Mouse (Mus musculus) liver, embryonic 13.5 days (tissue): ENCODE results near the gene Zfp318. TPM values are rescaled to one million over a fixed set of nuclear protein-coding genes. Genes with fewer than 3 reads are reported as not detected.

ENCODE experiments used
- ATAC-seq: fragments of 200-750 bp; cut with Nextera tagmentation; 2 replicates; pipeline ENCODE4 v1.8.0; 2017; ENCODE audit warnings: low read depth, mild to moderate bottlenecking, moderate number of reproducible peaks, moderate library complexity
- DNase-seq: peaks from one replicate; pipeline ENCODE4 v3.0.0; 2022
- H3K27ac ChIP-seq: fragments of 300-500 bp; sonication (generic); 2 replicates; pipeline ENCODE4 v1.5.1; 2015; ENCODE audit warnings: moderate library complexity, mild to moderate bottlenecking, inconsistent platforms
- H3K27me3 ChIP-seq: fragments of 300-500 bp; sonication (generic); 2 replicates; pipeline ENCODE4 v1.6.1; 2015; ENCODE audit warnings: mild to moderate bottlenecking, inconsistent platforms
- H3K36me3 ChIP-seq: fragments of 300-500 bp; sonication (generic); 2 replicates; pipeline ENCODE4 v1.6.1; 2015; ENCODE audit warnings: mild to moderate bottlenecking, inconsistent platforms
- H3K4me1 ChIP-seq: fragments of 300-500 bp; sonication (generic); replicated peaks from 2 replicates; pipeline ENCODE4 v1.6.1; 2015; ENCODE audit warnings: inconsistent platforms
- H3K4me2 ChIP-seq: fragments of 300-500 bp; sonication (generic); 2 replicates; pipeline ENCODE4 v1.6.1; 2015; ENCODE audit warnings: inconsistent platforms, mild to moderate bottlenecking, moderate library complexity
- H3K4me3 ChIP-seq: fragments of 300-500 bp; sonication (generic); replicated peaks from 2 replicates; pipeline ENCODE4 v1.5.1; 2015; ENCODE audit warnings: mild to moderate bottlenecking, inconsistent platforms
- H3K9ac ChIP-seq: fragments of 300-500 bp; sonication (generic); 2 replicates; pipeline ENCODE4 v1.6.1; 2015; ENCODE audit warnings: mild to moderate bottlenecking, inconsistent platforms
- H3K9me3 ChIP-seq: fragments of 300-500 bp; sonication (generic); replicated peaks from 2 replicates; pipeline ENCODE4 v1.6.1; 2016; ENCODE audit warnings: inconsistent platforms
- WGBS: fragments of 180-500 bp; shearing (Covaris S2); methylation state at CpG from one replicate; pipeline ENCODE4 v1.1.7; 2015; ENCODE audit not compliant: insufficient replicate concordance; 5-methylcytosine and 5-hydroxymethylcytosine counted together
- polyA plus RNA-seq: library from polyadenylated mRNA; unstranded; fragments of >200 nt; fragmentation: Nextera tagmentation; extraction: Ambion mirVana; gene quantifications from 2 replicates; pipeline ENCODE4 v1.2.1, GENCODE M21; 2015

The Zfp318 gene
- polyA plus RNA-seq, 1 experiment from 2014 or later, result 1.4 TPM

DNA sequence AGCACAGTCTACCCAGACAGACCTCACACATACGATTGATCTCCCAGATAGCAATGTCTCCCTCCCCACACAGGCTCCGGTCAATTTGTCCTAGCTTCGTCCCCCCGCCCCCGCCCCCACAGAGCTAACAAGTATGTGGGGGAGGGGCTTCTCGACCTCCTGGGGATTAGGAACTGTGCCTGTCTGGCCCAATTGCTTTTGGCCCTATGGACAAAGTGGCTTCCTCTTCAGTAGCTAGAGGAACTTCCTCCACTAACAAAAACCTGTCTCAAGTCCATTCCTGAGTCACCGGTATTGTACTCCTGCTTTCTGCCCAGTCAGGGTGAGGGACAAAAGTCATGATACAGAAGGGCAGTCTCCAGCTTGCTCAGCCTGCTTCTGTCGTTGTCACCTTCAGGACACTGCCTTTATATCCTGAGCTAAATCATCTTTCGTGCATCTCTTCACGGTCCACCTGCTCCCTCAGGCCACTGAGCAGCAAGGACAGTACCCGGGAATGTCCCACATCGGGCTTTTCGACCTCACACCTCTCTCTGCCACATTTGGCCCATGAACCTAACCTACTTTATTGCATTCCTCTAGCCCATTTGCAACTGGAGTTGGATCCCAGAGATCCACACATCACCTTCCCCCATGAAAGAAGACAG, 69.9 kb downstream of the Zfp318 start:
- no peak overlapping the region for H3K4me2 ChIP-seq
- 5% methylated on average over 13 of the region's 13 CpGs for WGBS

DNA sequence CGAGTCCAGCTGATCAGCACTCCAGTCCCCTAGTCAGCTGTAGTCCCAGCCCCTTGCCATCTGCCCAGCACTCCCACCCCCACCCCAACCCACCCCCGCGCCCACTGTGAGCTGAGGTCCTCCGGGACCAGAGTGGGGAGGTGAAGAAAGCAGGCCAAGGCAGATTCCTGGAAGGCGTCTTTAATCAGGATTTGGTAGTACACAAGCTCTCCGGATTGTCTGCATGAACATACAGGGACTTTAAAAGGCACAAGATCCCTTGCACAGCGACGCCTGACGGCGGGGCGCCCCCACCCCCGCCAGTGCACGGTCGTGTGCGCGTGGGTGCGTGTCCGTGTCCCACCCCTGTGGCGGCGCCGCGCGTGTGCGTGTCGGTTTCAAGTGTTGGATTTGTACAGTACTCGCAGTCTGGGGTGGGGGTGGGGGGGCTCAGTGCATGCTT, 70.5 kb downstream of the Zfp318 start:
- 2% methylated on average over 26 of the region's 26 CpGs for WGBS
- Histone ChIP-seq H3K4me1 (peaks cover 24% of the 10 kb centered on the region), H3K9me3 (no peaks in the 10 kb centered on the region), H3K36me3 (no peaks in the 10 kb centered on the region), H3K9ac (no peak overlapping the region), H3K27ac (no peak overlapping the region), H3K4me3 (no peak overlapping the region), H3K27me3 (peaks cover 79% of the 10 kb centered on the region), H3K4me2 (peak overlapping the region; percentile 55)
- ATAC-seq (no peak), DNase-seq (no peak)

More for the DNA sequence above, 69.9 kb downstream of the Zfp318 start:
- H3K4me3 ChIP-seq, result no peak overlapping the region
- H3K27me3 ChIP-seq, result peaks cover 74% of the 10 kb centered on the region
- no peaks in the 10 kb centered on the region for H3K9me3 ChIP-seq
- peaks cover 24% of the 10 kb centered on the region for H3K4me1 ChIP-seq
- no peaks in the 10 kb centered on the region for H3K36me3 ChIP-seq
- DNase-seq, result no peak
- no peak for ATAC-seq
- H3K9ac ChIP-seq, result no peak overlapping the region
- H3K27ac ChIP-seq, result no peak overlapping the region

DNA sequence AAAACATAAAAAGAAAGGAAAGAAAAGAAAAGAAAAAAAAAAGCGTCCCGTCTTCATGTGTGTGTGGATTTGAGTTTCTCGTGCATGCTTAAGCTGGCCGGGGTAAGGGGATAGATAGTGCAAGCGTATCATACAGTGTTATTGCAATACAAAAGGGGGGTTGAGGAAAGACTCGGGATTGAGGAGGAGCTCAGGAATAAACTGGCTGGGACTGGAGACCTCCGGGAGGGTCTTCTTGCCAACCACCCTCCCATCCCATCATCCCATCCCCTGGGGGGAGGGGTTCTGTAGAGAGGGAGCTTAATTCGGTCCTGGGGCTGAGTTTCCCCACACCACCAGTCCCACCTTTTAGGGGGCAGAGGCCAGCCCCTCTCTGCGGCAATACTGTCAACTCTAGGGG, 71.0 kb downstream of the Zfp318 start:
- H3K36me3 ChIP-seq, result no peaks in the 10 kb centered on the region
- no peak overlapping the region for H3K27ac ChIP-seq
- peak overlapping the region; percentile 55 for H3K4me2 ChIP-seq
- no peaks in the 10 kb centered on the region for H3K9me3 ChIP-seq
- H3K27me3 ChIP-seq, result peaks cover 85% of the 10 kb centered on the region
- ATAC-seq, result no peak
- H3K4me1 ChIP-seq, result peaks cover 24% of the 10 kb centered on the region
- H3K4me3 ChIP-seq, result 0 out of 2 replicates have a peak overlapping the region, but pooled peaks have one; percentile 31
- no peak overlapping the region for H3K9ac ChIP-seq
- 7% methylated on average over 9 of the region's 9 CpGs for WGBS
- no peak for DNase-seq

DNA sequence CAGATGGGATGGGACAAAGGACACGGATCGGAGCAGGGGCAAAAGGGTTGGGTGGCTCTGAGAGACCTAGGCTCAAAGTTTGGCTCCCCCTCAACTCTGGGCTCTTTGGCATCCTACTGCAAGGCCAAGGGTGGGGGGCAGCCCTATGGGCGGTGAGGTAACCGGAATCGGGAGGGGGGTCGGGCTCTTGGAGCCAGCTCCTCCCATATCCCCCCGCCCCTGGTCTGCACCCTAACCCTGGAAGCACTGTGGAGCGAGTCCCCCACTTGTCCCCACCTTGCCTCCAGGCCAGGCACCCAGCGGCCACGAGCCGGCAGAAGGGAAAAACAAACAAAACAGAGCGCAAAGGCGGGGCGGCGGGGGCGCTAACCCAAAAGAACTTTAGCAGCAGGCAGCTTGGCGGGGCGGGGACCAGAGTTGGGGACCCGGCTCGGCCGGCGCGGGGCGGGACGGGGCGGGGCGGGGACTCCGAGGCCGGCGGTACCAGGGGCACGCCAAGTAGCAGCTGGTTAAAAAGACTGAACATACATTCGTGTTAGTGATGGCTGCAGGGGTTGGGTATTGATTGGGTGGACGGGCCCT, 71.7 kb downstream of the Zfp318 start:
- no peak overlapping the region for H3K27ac ChIP-seq
- DNase-seq, result no peak
- ATAC-seq, result peak; percentile 16; the same call in 1 of the 2 replicates

DNA sequence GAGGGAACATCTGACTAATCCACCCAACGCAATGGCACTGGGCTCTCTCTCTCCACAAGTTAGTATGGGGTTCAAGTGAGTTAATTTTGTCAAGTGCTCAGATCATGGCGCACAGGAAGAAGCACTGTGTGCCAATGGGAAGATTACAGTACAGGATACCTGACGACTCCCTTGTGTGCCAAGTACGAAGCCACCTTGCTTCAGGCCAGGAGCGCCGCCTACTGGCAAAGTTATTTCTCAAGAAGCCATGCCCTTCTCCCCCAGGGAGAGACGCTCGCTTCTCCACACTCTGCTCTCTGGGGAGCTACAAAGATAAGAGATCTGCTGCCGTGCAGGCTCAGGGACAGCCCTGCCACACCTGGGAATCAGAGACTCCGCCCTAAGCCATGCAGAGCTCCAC, 74.3 kb downstream of the Zfp318 start:
- WGBS, result 8% methylated on average over 10 of the region's 10 CpGs
- no peaks in the 10 kb centered on the region for H3K9me3 ChIP-seq
- ATAC-seq (no peak), DNase-seq (peak; percentile 22)
- peaks cover 32% of the 10 kb centered on the region for H3K4me1 ChIP-seq
- H3K9ac ChIP-seq, result no peak overlapping the region
- no peak overlapping the region for H3K4me3 ChIP-seq
- H3K27ac ChIP-seq, result no peak overlapping the region
- no peaks in the 10 kb centered on the region for H3K36me3 ChIP-seq
- H3K4me2 ChIP-seq, result no peak overlapping the region
- H3K27me3 ChIP-seq, result peaks cover 95% of the 10 kb centered on the region

More for the DNA sequence above, 71.7 kb downstream of the Zfp318 start:
- Histone ChIP-seq H3K36me3 (no peaks in the 10 kb centered on the region), H3K4me2 (peak overlapping the region; percentile 55), H3K4me3 (peak overlapping the region; percentile 31), H3K27me3 (peaks cover 91% of the 10 kb centered on the region), H3K9me3 (no peaks in the 10 kb centered on the region), H3K4me1 (peaks cover 24% of the 10 kb centered on the region), H3K9ac (no peak overlapping the region)
- 2% methylated on average over 33 of the region's 33 CpGs for WGBS

DNA sequence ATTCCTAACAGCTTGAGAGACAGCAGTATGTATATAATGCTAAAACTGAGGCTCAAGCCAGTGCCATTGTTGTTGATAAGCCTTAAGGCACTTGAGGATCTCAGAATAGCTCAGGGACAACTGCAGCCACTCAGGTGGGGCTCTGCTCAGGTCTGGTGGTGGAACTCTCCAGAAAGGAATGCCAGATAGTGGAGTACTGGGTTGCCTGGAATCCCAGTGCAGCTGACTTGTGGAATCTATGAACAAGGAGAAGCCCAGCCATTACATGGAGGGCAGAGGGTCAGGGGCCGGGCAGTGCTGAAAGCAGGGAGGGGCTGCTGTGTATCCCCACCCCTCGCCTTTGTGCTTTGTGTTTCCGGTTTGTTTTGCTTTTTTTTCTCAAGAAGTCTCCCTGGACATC, 74.9 kb downstream of the Zfp318 start:
- Histone ChIP-seq H3K9ac (no peak overlapping the region), H3K9me3 (no peaks in the 10 kb centered on the region), H3K27me3 (peaks cover 89% of the 10 kb centered on the region), H3K4me2 (no peak overlapping the region), H3K4me3 (no peak overlapping the region), H3K36me3 (no peaks in the 10 kb centered on the region), H3K4me1 (peaks cover 29% of the 10 kb centered on the region), H3K27ac (no peak overlapping the region)
- no peak for ATAC-seq
- 39% methylated on average over 3 of the region's 3 CpGs for WGBS
- no peak for DNase-seq

DNA sequence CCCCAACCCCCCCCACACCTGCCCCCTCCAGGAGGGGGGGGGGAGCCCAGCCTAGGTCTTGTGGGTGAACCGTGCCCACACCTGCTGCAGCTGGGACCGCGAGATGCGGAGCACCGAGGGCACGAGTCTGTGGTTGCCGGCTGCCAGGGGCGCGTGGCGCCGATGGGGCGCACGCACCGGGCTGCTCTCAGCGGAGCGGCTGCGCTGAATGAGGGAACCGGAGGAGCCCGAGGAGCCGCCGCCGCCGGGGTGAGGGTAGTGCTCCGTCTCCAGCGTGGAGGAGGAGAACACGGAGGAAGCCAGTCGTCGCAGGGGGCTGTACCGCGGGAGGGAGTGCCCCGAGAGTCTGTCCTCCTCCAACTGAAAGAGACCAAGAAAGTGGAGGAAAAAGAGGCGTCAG, 77.1 kb downstream of the Zfp318 start:
- whole genome bisulfite sequencing, result 3% methylated on average over 30 of the region's 32 CpGs
- H3K4me1 ChIP-seq, result peaks cover 14% of the 10 kb centered on the region
- H3K9ac ChIP-seq, result no peak overlapping the region

DNA sequence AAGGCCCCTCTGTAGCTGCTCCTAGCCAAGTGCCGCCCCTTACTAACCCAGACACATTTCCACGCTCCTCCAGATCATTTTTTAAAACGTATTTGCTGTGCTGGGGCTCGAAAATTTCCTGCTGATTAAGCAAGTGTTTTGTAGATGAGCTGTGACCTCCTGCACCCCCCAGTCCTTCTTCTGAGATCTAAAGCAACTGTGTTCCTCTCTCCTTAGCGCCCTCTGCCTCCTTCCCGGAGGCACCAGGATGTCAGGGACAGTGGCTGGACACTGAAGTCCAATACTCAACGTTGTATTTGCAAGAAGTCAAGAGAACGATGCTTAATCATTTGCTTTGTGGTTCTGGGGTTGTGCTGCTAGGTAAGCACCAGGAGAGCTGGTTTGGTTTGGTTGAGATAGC, 77.8 kb downstream of the Zfp318 start:
- WGBS, result 8% methylated on average over 8 of the region's 8 CpGs
- no peak for DNase-seq
- H3K27ac ChIP-seq, result no peak overlapping the region

More for the DNA sequence above, 77.1 kb downstream of the Zfp318 start:
- no peaks in the 10 kb centered on the region for H3K9me3 ChIP-seq
- no peak overlapping the region for H3K27ac ChIP-seq
- peak overlapping the region; percentile 23 for H3K4me3 ChIP-seq
- peaks cover 67% of the 10 kb centered on the region for H3K27me3 ChIP-seq
- no peaks in the 10 kb centered on the region for H3K36me3 ChIP-seq
- peak overlapping the region; percentile 47 for H3K4me2 ChIP-seq
- ATAC-seq, result no peak
- no peak for DNase-seq

DNA sequence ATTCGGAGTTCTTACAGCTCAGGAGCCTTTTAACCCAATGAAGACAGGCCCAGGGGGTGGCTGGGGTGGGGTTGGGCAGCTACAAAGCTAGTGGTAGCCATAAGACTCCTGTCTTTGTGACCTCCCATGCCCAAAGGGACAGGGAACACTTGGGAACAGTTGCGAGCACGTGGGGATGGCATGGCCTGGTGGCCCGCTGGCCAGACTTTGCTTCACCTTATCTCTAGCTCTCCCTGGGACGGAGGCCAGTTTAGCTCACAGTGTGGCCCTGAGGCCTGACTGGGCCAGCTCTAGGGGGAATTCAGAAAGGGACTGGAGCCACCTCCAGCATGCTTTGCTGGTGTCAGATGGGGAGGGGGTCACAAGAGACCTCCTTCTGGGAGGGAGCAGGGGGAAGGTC, 78.7 kb downstream of the Zfp318 start:
- Histone ChIP-seq H3K27me3 (peaks cover 57% of the 10 kb centered on the region), H3K9me3 (no peaks in the 10 kb centered on the region), H3K4me2 (no peak overlapping the region), H3K4me1 (peaks cover 13% of the 10 kb centered on the region; the same call in 1 of the 2 replicates), H3K27ac (no peak overlapping the region), H3K4me3 (no peak overlapping the region), H3K9ac (no peak overlapping the region), H3K36me3 (no peaks in the 10 kb centered on the region)
- ATAC-seq (no peak), DNase-seq (no peak)
- 62% methylated on average over 5 of the region's 5 CpGs for WGBS

More for the DNA sequence above, 77.8 kb downstream of the Zfp318 start:
- Histone ChIP-seq H3K27me3 (peaks cover 60% of the 10 kb centered on the region), H3K9me3 (no peaks in the 10 kb centered on the region), H3K4me2 (peak overlapping the region; percentile 47), H3K36me3 (no peaks in the 10 kb centered on the region), H3K9ac (no peak overlapping the region), H3K4me3 (peak overlapping the region; percentile 23; the same call in 1 of the 2 replicates), H3K4me1 (peaks cover 13% of the 10 kb centered on the region; the same call in 1 of the 2 replicates)
- ATAC-seq, result no peak

DNA sequence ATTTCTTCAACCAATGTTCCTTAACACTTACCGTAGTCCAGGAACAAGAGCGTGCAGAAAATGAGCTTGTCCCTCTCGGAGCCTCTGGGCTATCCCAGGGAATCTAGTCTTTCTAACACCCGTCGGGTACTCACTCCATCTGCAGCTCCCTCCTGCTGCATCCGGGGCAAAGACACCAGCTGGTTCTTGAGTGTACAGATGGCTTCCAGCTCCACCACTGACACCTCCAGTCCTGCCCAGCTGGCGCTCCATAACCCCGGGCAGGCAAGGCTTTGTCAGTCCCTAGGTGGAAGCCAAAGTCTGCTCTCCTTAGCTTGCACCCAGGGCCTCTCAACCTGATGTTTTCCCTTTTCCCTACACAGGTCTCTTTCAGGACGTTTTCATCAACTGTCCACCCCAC, 84.3 kb downstream of the Zfp318 start:
- no peak overlapping the region for H3K9ac ChIP-seq
- no peak overlapping the region for H3K4me3 ChIP-seq
- H3K36me3 ChIP-seq, result no peaks in the 10 kb centered on the region
- DNase-seq, result no peak
- no peak overlapping the region for H3K4me2 ChIP-seq
- H3K27ac ChIP-seq, result no peak overlapping the region
- no peaks in the 10 kb centered on the region for H3K9me3 ChIP-seq
- H3K27me3 ChIP-seq, result peaks cover 10% of the 10 kb centered on the region
- ATAC-seq, result no peak
- H3K4me1 ChIP-seq, result no peaks in the 10 kb centered on the region
- 65% methylated on average over 9 of the region's 9 CpGs for WGBS
